Mouse (Mus musculus): ENCODE measurements around the gene S100a4. TPM values are rescaled to one million over a fixed set of nuclear protein-coding genes. Genes with fewer than 3 reads are reported as not detected.

The S100a4 gene
- polyA plus RNA-seq, 1 experiment from 2014 or later = 3.1 TPM

- Histone ChIP-seq H3K27me3 (replicated peaks) (peaks cover 13% of the 10 kb centered on the region), H3K4me1 (no peaks in the 10 kb centered on the region), H3K9me3 (no peaks in the 10 kb centered on the region), H3K4me2 (no peak overlapping the region), H3K36me3 (no peaks in the 10 kb centered on the region), H3K27ac (replicated peaks) (no peak overlapping the region), H3K4me3 (no peak overlapping the region), H3K9ac (no peak overlapping the region)
- no peak for ATAC-seq (ENCODE audit: extremely low read depth, insufficient number of reproducible peaks, low FRiP score, low TSS enrichment)
- 82% methylated on average over 2 of the region's 2 CpGs for WGBS
Measured at GRCm38 (mm10) chr3:90649832-90650231, 46.3 kb downstream of the S100a4 start.

GRCm38 (mm10) chr3:90652878-90653508 lies 49.4 kb downstream of the S100a4 start:
- ATAC-seq (ENCODE audit: extremely low read depth, insufficient number of reproducible peaks, low FRiP score, low TSS enrichment) = no peak
- no peak overlapping the region for H3K4me2 ChIP-seq

GRCm38 (mm10) chr3:90653717-90654116 lies 50.1 kb downstream of the S100a4 start, which contains the start of gene S100a7a:
Gene S100a7a, plus strand, starts transcription at chr3:90654017.
- H3K4me1 ChIP-seq = no peaks in the 10 kb centered on the region
- no peaks in the 10 kb centered on the region for H3K36me3 ChIP-seq
- H3K27ac ChIP-seq (replicated peaks) = no peak within 1 kb of the TSS
- ATAC-seq (ENCODE audit: extremely low read depth, insufficient number of reproducible peaks, low FRiP score, low TSS enrichment) = no peak
- no peak within 1 kb of the TSS for H3K4me2 ChIP-seq
- peaks cover 16% of the 10 kb centered on the region for H3K27me3 ChIP-seq (replicated peaks)
- H3K9ac ChIP-seq = no peak within 1 kb of the TSS
- H3K9me3 ChIP-seq = no peaks in the 10 kb centered on the region
- H3K4me3 ChIP-seq = no peak within 1 kb of the TSS

More at GRCm38 (mm10) chr3:90652878-90653508, 49.4 kb downstream of the S100a4 start:
- Histone ChIP-seq H3K27ac (replicated peaks) (no peak overlapping the region), H3K27me3 (replicated peaks) (peaks cover 16% of the 10 kb centered on the region), H3K9me3 (no peaks in the 10 kb centered on the region), H3K4me3 (no peak overlapping the region), H3K36me3 (no peaks in the 10 kb centered on the region), H3K4me1 (no peaks in the 10 kb centered on the region), H3K9ac (no peak overlapping the region)
- WGBS = 33% methylated on average over 5 of the region's 5 CpGs

Other genes with a start within 250 kb of the S100a4 start
- gene Slc27a3, start 213.8 kb upstream of the S100a4 start, polyA plus RNA-seq (2015; fragmentation: Nextera tagmentation; extraction: Ambion mirVana) = 5.5 and 7.2 TPM in 2 replicates
- 17.5 and 19.8 TPM in 2 replicates for gene Ints3, start 170.1 kb upstream of the S100a4 start, polyA plus RNA-seq (2015; fragmentation: Nextera tagmentation; extraction: Ambion mirVana)
- 9.7 and 11.4 TPM in 2 replicates for gene Npr1, start 137.9 kb upstream of the S100a4 start, polyA plus RNA-seq (2015; fragmentation: Nextera tagmentation; extraction: Ambion mirVana)
- 116 and 125 TPM in 2 replicates for gene Ilf2, start 127.6 kb upstream of the S100a4 start, polyA plus RNA-seq (2015; fragmentation: Nextera tagmentation; extraction: Ambion mirVana)
- gene Snapin, start 112.7 kb upstream of the S100a4 start, polyA plus RNA-seq (2015; fragmentation: Nextera tagmentation; extraction: Ambion mirVana) = 72.8 and 74.7 TPM in 2 replicates
- 92.0 and 98.5 TPM in 2 replicates for gene Chtop, start 94.3 kb upstream of the S100a4 start, polyA plus RNA-seq (2015; fragmentation: Nextera tagmentation; extraction: Ambion mirVana)
- gene S100a1, start 89.4 kb upstream of the S100a4 start, polyA plus RNA-seq (2015; fragmentation: Nextera tagmentation; extraction: Ambion mirVana) = 203 and 220 TPM in 2 replicates
- 70.4 and 73.4 TPM in 2 replicates for gene S100a13, start 89.3 kb upstream of the S100a4 start, polyA plus RNA-seq (2015; fragmentation: Nextera tagmentation; extraction: Ambion mirVana)
- 0.17 and 0.28 TPM in 2 replicates for gene S100a14, start 76.9 kb upstream of the S100a4 start, polyA plus RNA-seq (2015; fragmentation: Nextera tagmentation; extraction: Ambion mirVana)
- gene S100a16, start 66.5 kb upstream of the S100a4 start, polyA plus RNA-seq (2015; fragmentation: Nextera tagmentation; extraction: Ambion mirVana) = 62.7 and 65.2 TPM in 2 replicates
- gene S100a3, start 43.2 kb upstream of the S100a4 start, polyA plus RNA-seq (2015; fragmentation: Nextera tagmentation; extraction: Ambion mirVana) = 0.27 and 0.32 TPM in 2 replicates
- gene S100a2, start 13.5 kb upstream of the S100a4 start, polyA plus RNA-seq (2015; fragmentation: Nextera tagmentation; extraction: Ambion mirVana) = not detected in 2 replicates
- gene Gm42674, start 1.9 kb upstream of the S100a4 start, polyA plus RNA-seq (2015; fragmentation: Nextera tagmentation; extraction: Ambion mirVana) = not detected in 2 replicates
- gene S100a5, start 4.8 kb downstream of the S100a4 start, polyA plus RNA-seq (2015; fragmentation: Nextera tagmentation; extraction: Ambion mirVana) = not detected in 2 replicates
- gene S100a6, start 9.1 kb downstream of the S100a4 start, polyA plus RNA-seq (2015; fragmentation: Nextera tagmentation; extraction: Ambion mirVana) = 38.1 and 38.2 TPM in 2 replicates
- gene S100a7a, start 50.2 kb downstream of the S100a4 start, polyA plus RNA-seq (2015; fragmentation: Nextera tagmentation; extraction: Ambion mirVana) = not detected in 2 replicates
- gene S100a8, start 65.2 kb downstream of the S100a4 start, polyA plus RNA-seq (2015; fragmentation: Nextera tagmentation; extraction: Ambion mirVana) = 10.4 and 15.2 TPM in 2 replicates
- gene S100a9, start 92.0 kb downstream of the S100a4 start, polyA plus RNA-seq (2015; fragmentation: Nextera tagmentation; extraction: Ambion mirVana) = 5.2 and 10.9 TPM in 2 replicates
- gene Pglyrp4, start 123.1 kb downstream of the S100a4 start, polyA plus RNA-seq (2015; fragmentation: Nextera tagmentation; extraction: Ambion mirVana) = not detected in 2 replicates
- gene Gm5849, start 174.1 kb downstream of the S100a4 start, polyA plus RNA-seq (2015; fragmentation: Nextera tagmentation; extraction: Ambion mirVana) = not detected in 2 replicates